Mouse (Mus musculus) lung, postnatal 0 days (tissue): Measurements from ENCODE around the gene Tbccd1.

Experiments used
- CTCF ChIP-seq: IDR thresholded peaks from 2 replicates; pipeline ENCODE4 v1.5.1; 2016; ENCODE audit warnings: antibody characterized with exemption, mild to moderate bottlenecking
- EP300 ChIP-seq: IDR thresholded peaks from 2 replicates; pipeline ENCODE4 v1.6.1; 2016; ENCODE audit warnings: antibody characterized with exemption, mild to moderate bottlenecking, control low read depth

DNA sequence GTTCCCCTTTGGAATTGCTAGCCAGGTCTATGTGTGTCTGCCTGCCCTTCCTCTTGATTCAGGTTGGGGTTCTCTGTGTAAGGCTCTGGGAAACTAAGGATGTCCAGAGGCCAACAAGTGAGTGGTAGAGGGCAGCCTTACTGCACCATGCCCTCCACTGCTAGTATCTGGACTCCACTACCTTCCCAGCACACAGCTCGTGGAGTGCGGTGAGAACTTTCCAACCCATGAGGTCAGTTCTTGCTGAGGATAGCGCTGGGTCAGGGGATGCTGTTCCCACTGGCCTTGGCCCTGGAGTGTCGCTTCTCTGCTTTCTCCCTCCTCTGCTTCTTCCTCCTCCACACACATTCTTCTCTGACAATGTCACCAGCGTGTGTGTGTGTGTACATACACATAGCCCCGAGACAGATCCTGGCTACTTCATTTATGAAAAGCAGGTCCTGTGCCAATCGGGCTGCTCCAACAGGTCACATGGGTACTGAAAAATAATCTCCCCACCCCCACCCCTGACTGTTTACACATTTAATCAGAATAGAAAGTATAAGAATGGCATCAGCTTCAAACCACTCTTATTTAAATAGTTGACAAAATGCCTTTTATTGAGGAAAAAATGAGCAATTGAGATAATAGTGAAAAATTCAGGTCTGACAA, 22.6 kb upstream of the Tbccd1 start:
- no peak for TF ChIP-seq CTCF
- TF ChIP-seq EP300, result no peak
